Mouse (Mus musculus) heart, postnatal 0 days (tissue): Measurements from ENCODE around the gene Gm26741.

Experiments
- CTCF ChIP-seq: IDR thresholded peaks from 2 replicates; pipeline ENCODE4 v1.5.1; 2016; ENCODE audit warnings: antibody characterized with exemption, control low read depth, low read depth
- EP300 ChIP-seq: IDR thresholded peaks from 2 replicates; pipeline ENCODE4 v1.6.1; 2016; ENCODE audit warnings: antibody characterized with exemption, low read depth

DNA sequence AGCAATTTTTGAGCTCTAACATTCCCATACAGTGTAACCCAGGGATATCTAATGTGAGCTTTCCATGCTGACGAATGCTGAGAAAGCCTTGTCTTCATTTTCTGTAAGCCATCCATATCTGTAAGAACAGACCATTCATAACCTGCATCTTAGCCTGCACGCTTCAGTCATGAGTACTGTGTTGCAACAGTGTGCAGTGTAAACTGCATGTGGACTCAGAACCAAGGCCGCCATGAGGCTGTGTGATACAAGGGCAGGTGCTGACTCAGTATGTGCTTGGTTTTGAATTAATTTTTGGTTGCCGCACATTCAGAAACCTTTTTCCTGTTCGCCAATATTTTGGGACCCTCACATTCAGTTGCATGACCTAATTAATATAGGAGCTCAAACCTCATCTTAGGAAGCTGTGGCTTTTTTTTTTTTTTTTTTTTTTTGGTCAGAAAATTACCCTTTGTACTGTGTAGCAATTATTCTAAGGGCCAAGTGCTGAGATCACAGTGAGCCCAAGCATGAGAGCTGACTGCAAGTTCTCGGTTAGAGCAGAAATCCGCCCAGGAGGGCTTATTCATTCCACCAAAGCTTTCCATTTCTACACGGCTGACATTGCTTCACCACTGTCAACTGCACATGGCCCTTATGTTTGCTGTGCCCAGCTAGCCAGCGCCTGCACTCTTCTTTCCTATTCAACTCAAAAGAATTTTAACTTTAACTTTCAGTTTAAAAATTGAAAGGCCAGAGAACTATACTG lies 2.5 kb downstream of the Gm26741 start:
- no peak for TF ChIP-seq CTCF
- no peak for TF ChIP-seq EP300
